Mouse (Mus musculus) neural tube, embryonic 11.5 days (tissue): ENCODE measurements around the gene Pwp2. TPM values are rescaled to one million over a fixed set of nuclear protein-coding genes. Genes with fewer than 3 reads are reported as not detected.
"Not testable (repeated sequence)": the region's sequence is repeated elsewhere in the genome, so short reads cannot be mapped to it uniquely, and the experiment has no call there.

Experiments
- ATAC-seq: fragments of 200-750 bp; cut with Nextera tagmentation; 2 replicates; pipeline ENCODE4 v1.8.0; 2017; ENCODE audit warnings: moderate number of reproducible peaks, mild to moderate bottlenecking, moderate TSS enrichment, moderate library complexity; ENCODE audit not compliant: insufficient read depth, low FRiP score, low TSS enrichment
- DNase-seq: peaks from one replicate; pipeline ENCODE4 v3.0.0-alpha.2; 2015; ENCODE audit warnings: low spot score
- H3K27ac ChIP-seq: fragments of 300-500 bp; sonication (generic); 2 replicates; pipeline ENCODE4 v1.5.1; 2014; ENCODE audit warnings: low read depth, mild to moderate bottlenecking, low read length
- H3K27me3 ChIP-seq: fragments of 300-500 bp; sonication (generic); 2 replicates; pipeline ENCODE4 v1.6.1; 2014; ENCODE audit warnings: mild to moderate bottlenecking, low read length, mixed read lengths; ENCODE audit not compliant: control insufficient read depth, insufficient read depth
- H3K36me3 ChIP-seq: fragments of 300-500 bp; sonication (generic); 2 replicates; pipeline ENCODE4 v1.6.1; 2014; ENCODE audit warnings: mild to moderate bottlenecking, low read length, moderate library complexity, mixed read lengths; ENCODE audit not compliant: control insufficient read depth, insufficient read depth
- H3K4me1 ChIP-seq: fragments of 300-500 bp; sonication (generic); 2 replicates; pipeline ENCODE4 v1.6.1; 2014; ENCODE audit warnings: low read length, mixed read lengths; ENCODE audit not compliant: control insufficient read depth, insufficient read depth
- H3K4me2 ChIP-seq: fragments of 300-500 bp; sonication (generic); 2 replicates; pipeline ENCODE4 v1.6.1; 2014; ENCODE audit warnings: low read depth, mild to moderate bottlenecking, moderate library complexity
- H3K4me3 ChIP-seq: fragments of 300-500 bp; sonication (generic); 2 replicates; pipeline ENCODE4 v1.5.1; 2014; ENCODE audit warnings: low read depth, low read length
- H3K9ac ChIP-seq: fragments of 300-500 bp; sonication (generic); 2 replicates; pipeline ENCODE4 v1.6.1; 2014; ENCODE audit warnings: mild to moderate bottlenecking, low read length
- H3K9me3 ChIP-seq: fragments of 300-500 bp; sonication (generic); 2 replicates; pipeline ENCODE4 v1.6.1; 2016; ENCODE audit warnings: low read length; ENCODE audit not compliant: control insufficient read depth
- WGBS: fragments of 180-500 bp; shearing (Covaris S2); extraction: QIAGEN DNeasy Blood & Tissue Kit; methylation state at CpG from one replicate; pipeline ENCODE4 v1.1.7; 2014; 5-methylcytosine and 5-hydroxymethylcytosine counted together
- polyA plus RNA-seq: library from polyadenylated mRNA; unstranded; fragments of >200 nt; fragmentation: Nextera tagmentation; extraction: Ambion mirVana; gene quantifications from 2 replicates; pipeline ENCODE4 v1.2.1, GENCODE M21; 2014

Gene Pwp2
- polyA plus RNA-seq, 1 experiment from 2014 or later: 24.6 TPM

DNA sequence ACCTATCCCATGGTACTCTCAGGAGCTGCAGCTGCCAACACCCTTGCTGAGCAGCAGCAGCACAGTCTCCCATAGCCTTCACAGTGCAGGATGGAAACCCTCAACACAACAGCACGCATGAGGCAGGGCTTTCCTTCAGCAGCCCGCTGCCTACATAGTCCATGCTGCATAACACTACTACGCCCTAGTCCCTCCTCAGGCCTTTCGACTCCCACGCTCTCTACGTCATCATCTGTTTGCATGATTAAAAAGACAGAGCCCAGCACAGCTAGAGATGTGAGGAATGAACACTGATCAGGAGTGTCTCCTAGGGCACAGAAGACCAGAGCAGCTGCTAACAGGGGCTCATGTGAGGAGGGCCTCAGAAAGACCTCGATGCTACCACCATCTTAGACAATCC, 36.4 kb upstream of the Pwp2 start:
- no peak overlapping the region for H3K27ac ChIP-seq
- H3K9me3 ChIP-seq: no peaks in the 10 kb centered on the region
- no peak overlapping the region for H3K9ac ChIP-seq
- H3K4me3 ChIP-seq: no peak overlapping the region
- no peaks in the 10 kb centered on the region for H3K27me3 ChIP-seq
- 95% methylated on average over 7 of the region's 7 CpGs for WGBS
- H3K4me2 ChIP-seq: no peak overlapping the region
- H3K4me1 ChIP-seq: no peaks in the 10 kb centered on the region
- H3K36me3 ChIP-seq: peaks cover 4% of the 10 kb centered on the region; the same call in 1 of the 2 replicates
- ATAC-seq (no peak), DNase-seq (no peak)

DNA sequence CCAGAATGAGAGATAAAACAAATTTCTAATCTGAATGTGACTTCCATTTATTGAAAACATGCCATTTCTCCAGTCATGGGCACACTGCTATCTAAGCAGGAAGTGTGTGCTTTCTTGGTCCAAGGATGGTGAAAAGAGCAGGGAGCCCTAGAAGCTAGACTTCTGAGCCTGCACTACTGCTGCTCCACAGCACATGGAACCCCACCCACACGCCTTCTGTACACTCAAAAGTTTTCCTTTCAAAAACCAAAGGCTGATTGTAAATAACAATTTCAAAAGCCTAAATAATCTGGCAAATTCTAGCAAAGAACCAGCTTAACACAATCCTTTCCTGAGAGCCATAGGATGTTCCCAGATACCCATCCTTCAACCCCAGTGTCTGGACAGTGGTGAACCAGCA, 34.6 kb upstream of the Pwp2 start:
- Histone ChIP-seq H3K9me3 (no peaks in the 10 kb centered on the region), H3K4me1 (no peaks in the 10 kb centered on the region), H3K9ac (no peak overlapping the region), H3K36me3 (peaks cover 5% of the 10 kb centered on the region; the same call in 1 of the 2 replicates), H3K4me2 (no peak overlapping the region), H3K27me3 (no peaks in the 10 kb centered on the region), H3K27ac (no peak overlapping the region), H3K4me3 (no peak overlapping the region)
- no peak for DNase-seq
- WGBS: 89% methylated on average over 1 of the region's 1 CpGs
- ATAC-seq: no peak

DNA sequence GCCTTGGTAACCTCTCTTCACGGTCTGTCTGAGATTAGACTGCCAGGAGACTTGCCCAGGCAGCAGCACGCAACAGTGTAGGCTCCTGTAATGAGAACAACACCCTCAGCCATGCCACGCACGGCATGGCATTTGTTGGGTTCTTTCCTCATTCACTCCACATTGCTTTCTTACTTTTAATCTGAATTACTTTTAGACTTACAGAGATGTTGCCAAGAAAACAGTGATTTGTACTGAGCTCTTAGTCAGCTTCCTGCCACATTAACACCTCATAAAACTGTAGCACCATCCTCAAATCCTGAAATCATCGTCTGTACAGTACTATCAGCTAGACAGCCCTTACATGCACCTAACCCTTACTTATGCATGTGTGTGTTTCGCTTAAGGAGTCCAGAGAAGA, 33.6 kb upstream of the Pwp2 start:
- 93% methylated on average over 6 of the region's 6 CpGs for WGBS
- H3K27me3 ChIP-seq: no peaks in the 10 kb centered on the region
- no peaks in the 10 kb centered on the region for H3K9me3 ChIP-seq
- DNase-seq: no peak
- no peak overlapping the region for H3K4me2 ChIP-seq
- no peaks in the 10 kb centered on the region for H3K4me1 ChIP-seq
- H3K36me3 ChIP-seq: peaks cover 5% of the 10 kb centered on the region; the same call in 1 of the 2 replicates
- no peak overlapping the region for H3K27ac ChIP-seq
- ATAC-seq: no peak
- no peak overlapping the region for H3K4me3 ChIP-seq
- no peak overlapping the region for H3K9ac ChIP-seq

DNA sequence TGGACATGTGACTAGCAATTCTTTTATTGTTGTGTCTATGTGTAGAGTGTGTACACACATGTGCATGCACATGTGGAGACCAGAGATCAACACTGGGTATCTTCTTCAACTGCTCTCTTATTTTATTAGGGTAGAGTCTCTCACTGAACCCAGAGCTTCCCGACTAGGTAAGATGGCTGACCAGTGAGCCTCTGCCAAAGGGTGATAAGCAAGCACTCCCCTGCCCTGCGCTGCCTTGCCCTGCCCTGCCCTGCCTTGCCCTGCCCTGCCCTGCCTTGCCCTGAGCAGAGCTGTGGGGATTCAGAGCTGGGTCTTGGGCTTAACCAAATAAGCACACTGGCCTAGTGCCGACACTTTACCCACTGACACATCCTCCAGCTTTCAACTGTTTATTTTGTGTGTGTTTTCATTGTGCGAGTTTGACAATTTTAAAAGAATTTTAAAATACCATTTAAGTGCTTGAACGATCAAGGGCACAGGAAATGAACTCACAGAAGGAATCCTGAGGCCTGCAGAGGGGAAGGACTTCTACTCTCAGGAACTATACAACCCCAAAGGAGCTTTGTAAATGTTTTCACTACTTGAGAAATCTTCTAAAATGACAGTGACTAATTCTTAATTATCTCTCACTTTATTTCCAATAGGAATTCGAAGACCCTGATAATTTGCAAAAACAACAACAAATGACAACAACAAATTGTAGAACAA, 31.6 kb upstream of the Pwp2 start:
- 86% methylated on average over 6 of the region's 6 CpGs for WGBS
- DNase-seq: no peak
- ATAC-seq: no peak
- Histone ChIP-seq H3K27me3 (no peaks in the 10 kb centered on the region), H3K36me3 (peaks cover 7% of the 10 kb centered on the region; the same call in 1 of the 2 replicates), H3K27ac (no peak overlapping the region), H3K4me3 (no peak overlapping the region), H3K4me2 (no peak overlapping the region), H3K9ac (no peak overlapping the region), H3K4me1 (no peaks in the 10 kb centered on the region), H3K9me3 (no peaks in the 10 kb centered on the region)

DNA sequence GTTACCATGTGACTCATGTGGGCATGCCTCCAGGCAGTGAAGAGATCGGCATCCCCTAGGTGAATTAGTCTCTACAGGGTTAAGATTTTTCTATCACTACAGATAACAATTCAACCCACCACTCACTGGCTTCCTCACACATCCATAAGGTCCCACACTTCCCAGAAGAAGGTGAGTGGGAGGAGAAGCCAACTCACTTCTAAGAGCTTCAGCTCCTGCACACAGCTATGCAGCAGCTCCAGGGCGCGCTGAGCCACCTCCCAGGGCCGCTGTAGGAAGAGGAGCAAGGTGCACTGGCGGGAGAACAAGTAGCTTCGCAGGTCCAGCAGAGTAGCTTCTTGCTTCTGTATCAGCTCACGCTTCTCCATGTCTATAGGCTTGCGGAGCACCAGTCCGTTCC, 29.4 kb upstream of the Pwp2 start:
- ATAC-seq (no peak), DNase-seq (no peak)
- H3K4me2 ChIP-seq: no peak overlapping the region
- H3K36me3 ChIP-seq: peaks cover 7% of the 10 kb centered on the region
- H3K27me3 ChIP-seq: no peaks in the 10 kb centered on the region
- no peaks in the 10 kb centered on the region for H3K9me3 ChIP-seq
- H3K9ac ChIP-seq: no peak overlapping the region
- H3K4me3 ChIP-seq: no peak overlapping the region
- 92% methylated on average over 9 of the region's 9 CpGs for WGBS
- H3K4me1 ChIP-seq: no peaks in the 10 kb centered on the region
- no peak overlapping the region for H3K27ac ChIP-seq

DNA sequence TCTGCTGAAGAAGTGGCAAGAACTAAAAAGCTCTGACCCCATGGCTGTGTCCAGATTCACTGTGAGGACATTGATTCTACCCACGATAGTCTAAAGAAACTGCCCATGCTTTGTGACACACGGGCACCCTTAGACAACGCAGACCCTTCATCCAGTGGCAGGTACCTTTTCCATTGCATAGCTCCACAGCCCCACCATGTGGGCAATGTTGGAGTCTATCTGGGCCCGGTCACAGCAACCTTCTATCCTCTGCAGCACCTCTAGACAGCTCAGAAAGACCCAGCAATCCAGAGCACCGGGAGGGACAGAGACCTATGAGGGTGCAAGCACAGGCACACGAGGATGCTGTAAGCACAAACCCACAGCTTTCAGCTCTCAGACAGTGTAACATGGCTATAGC, 26.4 kb upstream of the Pwp2 start:
- no peak overlapping the region for H3K9ac ChIP-seq
- peak; percentile 14 for DNase-seq
- H3K4me1 ChIP-seq: no peaks in the 10 kb centered on the region
- 73% methylated on average over 6 of the region's 6 CpGs for WGBS
- H3K9me3 ChIP-seq: no peaks in the 10 kb centered on the region
- H3K4me2 ChIP-seq: no peak overlapping the region
- ATAC-seq: no peak
- peaks cover 3% of the 10 kb centered on the region for H3K36me3 ChIP-seq
- no peak overlapping the region for H3K27ac ChIP-seq
- no peak overlapping the region for H3K4me3 ChIP-seq
- H3K27me3 ChIP-seq: no peaks in the 10 kb centered on the region

DNA sequence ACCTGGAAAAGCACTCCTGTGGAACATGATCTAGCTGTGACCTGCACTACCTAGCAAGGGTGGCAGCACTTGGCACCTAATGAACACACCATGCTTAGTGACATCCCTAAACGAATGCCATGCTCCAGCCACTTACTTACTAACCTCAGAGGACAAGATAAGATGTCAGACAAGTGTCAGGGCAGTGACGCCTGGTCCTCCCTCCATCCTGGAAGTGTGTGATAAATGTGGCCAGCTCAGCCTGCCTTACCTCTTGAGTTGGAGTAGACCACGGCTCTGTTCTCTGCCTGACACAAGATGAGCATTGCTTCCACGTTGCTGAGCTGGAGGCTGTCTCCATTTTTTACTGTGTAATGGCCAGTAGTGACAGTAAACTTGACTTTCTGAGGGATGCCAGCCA, 16.2 kb upstream of the Pwp2 start:
- no peaks in the 10 kb centered on the region for H3K9me3 ChIP-seq
- no peaks in the 10 kb centered on the region for H3K4me1 ChIP-seq
- H3K27me3 ChIP-seq: no peaks in the 10 kb centered on the region
- no peak for DNase-seq
- H3K4me2 ChIP-seq: no peak overlapping the region
- no peak for ATAC-seq
- H3K27ac ChIP-seq: no peak overlapping the region
- 95% methylated on average over 4 of the region's 4 CpGs for WGBS
- no peak overlapping the region for H3K9ac ChIP-seq
- H3K4me3 ChIP-seq: no peak overlapping the region
- peaks cover 20% of the 10 kb centered on the region for H3K36me3 ChIP-seq

DNA sequence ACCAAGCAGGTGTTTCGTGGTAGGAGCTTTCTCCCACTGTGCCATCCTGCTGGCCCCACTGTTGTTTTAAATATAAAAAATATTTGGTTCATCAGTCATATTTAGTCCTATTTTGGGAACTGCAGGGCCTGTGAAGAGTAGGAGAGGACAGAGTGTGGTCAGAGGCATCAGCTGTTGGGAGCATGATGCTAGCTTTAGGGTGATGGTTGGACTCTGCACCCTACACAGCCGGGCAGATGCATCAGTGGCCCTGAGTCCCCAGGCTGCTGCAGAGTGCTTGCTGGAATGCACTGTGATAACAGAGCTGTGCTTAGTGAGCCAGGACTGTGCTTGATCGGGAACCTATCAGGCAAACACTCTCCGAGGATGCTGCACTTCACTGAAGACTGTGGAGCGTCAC, 8.0 kb upstream of the Pwp2 start:
- peaks cover 18% of the 10 kb centered on the region for H3K36me3 ChIP-seq
- 92% methylated on average over 5 of the region's 5 CpGs for WGBS
- no peak for ATAC-seq

DNA sequence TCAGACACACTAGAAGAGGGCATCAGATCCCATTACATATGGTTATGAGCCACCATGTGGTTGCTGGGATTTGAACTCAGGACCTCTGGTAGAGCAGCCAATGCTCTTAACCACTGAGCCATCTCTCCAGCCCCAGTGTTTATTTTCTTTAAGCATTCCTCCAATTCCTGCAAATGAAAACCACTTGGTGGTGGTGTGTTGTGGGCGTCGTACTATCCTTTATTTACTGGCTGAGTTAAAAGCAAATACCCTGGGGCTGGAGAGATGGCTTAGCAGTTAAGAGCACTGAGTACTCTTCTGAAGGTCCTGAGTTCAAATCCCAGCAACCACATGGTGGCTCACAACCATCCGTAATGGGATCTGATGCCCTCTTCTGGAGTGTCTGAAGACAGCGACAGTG, 1.1 kb upstream of the Pwp2 start:
- not testable (repeated sequence) for H3K9me3 ChIP-seq, H3K4me2 ChIP-seq, H3K27me3 ChIP-seq, H3K36me3 ChIP-seq, DNase-seq, H3K4me3 ChIP-seq, H3K9ac ChIP-seq, H3K27ac ChIP-seq, H3K4me1 ChIP-seq, ATAC-seq
- WGBS: 91% methylated on average over 4 of the region's 4 CpGs

More for the DNA sequence above, 8.0 kb upstream of the Pwp2 start:
- Histone ChIP-seq H3K4me1 (no peaks in the 10 kb centered on the region), H3K4me3 (no peak overlapping the region), H3K27ac (no peak overlapping the region), H3K9ac (no peak overlapping the region), H3K9me3 (no peaks in the 10 kb centered on the region), H3K27me3 (no peaks in the 10 kb centered on the region), H3K4me2 (no peak overlapping the region)
- DNase-seq: no peak
